Mouse (Mus musculus) brain, embryonic 14.5 days (tissue): ENCODE data around the gene Gm10382.

Source experiments
- CTCF ChIP-seq: fragments of 200-500 bp; IDR thresholded peaks from 2 replicates; pipeline ENCODE4 v1.5.1; 2012; ENCODE audit warnings: inconsistent platforms, mild to moderate bottlenecking, moderate library complexity, borderline replicate concordance; ENCODE audit not compliant: insufficient read depth, insufficient read length; ENCODE audit errors: extremely low read depth
- POLR2A ChIP-seq: fragments of 200-500 bp; IDR thresholded peaks from 2 replicates; pipeline ENCODE4 v1.6.1; 2012; ENCODE audit warnings: mild to moderate bottlenecking, inconsistent platforms, borderline replicate concordance; ENCODE audit not compliant: poor library complexity, insufficient read depth, insufficient read length, severe bottlenecking; ENCODE audit errors: extremely low read depth

DNA sequence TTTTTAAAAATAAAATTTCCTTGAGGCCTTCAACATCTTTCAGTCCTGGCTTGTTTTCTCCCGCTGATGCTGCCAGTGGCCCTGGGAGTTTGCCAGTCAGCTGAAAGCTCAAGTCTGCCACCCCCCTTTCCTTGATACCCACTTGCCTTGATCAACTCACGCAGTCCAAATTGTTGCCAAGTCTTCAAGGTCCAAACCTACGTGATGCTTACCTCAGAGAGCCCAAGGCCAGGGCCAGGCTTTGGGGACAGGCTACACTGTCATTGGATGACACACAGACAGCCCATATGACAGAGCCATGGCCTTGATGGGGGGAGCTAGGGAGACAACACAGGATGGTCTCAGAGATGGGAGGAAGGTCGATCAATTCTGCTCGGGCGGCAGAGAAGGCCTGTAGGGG is 44.8 kb upstream of the Gm10382 start:
- TF ChIP-seq CTCF (no peak), POLR2A (no peak)
